Mouse (Mus musculus): ENCODE measurements around the gene Psg16.

GRCm38 (mm10) chr7:17054325-17054989 is 19.4 kb upstream of the Psg16 start:
- TF ChIP-seq CTCF (IDR thresholded peaks at IDR 0.05), result no peak
- no peak for TF ChIP-seq POLR2A (IDR thresholded peaks at IDR 0.05; ENCODE audit: insufficient read depth, low read depth, low read length)
- TF ChIP-seq EP300 (IDR thresholded peaks at IDR 0.05; ENCODE audit: insufficient read depth, low read depth, low read length), result no peak
